Mouse (Mus musculus): ENCODE data around the gene Epha4.

Epha4 gene

GRCm38 (mm10) chr1:77512059-77512407 is 2.9 kb downstream of the Epha4 start:
- no peak for DNase-seq

- DNase-seq = no peak
Observed at GRCm38 (mm10) chr1:77511372-77512058, 3.4 kb downstream of the Epha4 start.

GRCm38 (mm10) chr1:77510623-77511022 is 4.3 kb downstream of the Epha4 start:
- no peak for DNase-seq

GRCm38 (mm10) chr1:77506856-77507200 is 8.1 kb downstream of the Epha4 start:
- DNase-seq = no peak

- DNase-seq = no peak
Observed at GRCm38 (mm10) chr1:77506038-77506855, 8.6 kb downstream of the Epha4 start.

- no peak for DNase-seq
Observed at GRCm38 (mm10) chr1:77505263-77505662, 9.6 kb downstream of the Epha4 start.

GRCm38 (mm10) chr1:77504813-77505212 is 10.1 kb downstream of the Epha4 start:
- DNase-seq = no peak

- DNase-seq = peak in 1 of 2 experiments; percentile 10
Observed at GRCm38 (mm10) chr1:77503711-77504181, 11.1 kb downstream of the Epha4 start.

GRCm38 (mm10) chr1:77502554-77503119 is 12.3 kb downstream of the Epha4 start:
- no peak for DNase-seq

GRCm38 (mm10) chr1:77501363-77501933 is 13.4 kb downstream of the Epha4 start:
- DNase-seq = no peak

GRCm38 (mm10) chr1:77497506-77497905 is 17.4 kb downstream of the Epha4 start:
- DNase-seq = no peak

- DNase-seq = no peak
Observed at GRCm38 (mm10) chr1:77496468-77497181, 18.3 kb downstream of the Epha4 start.

GRCm38 (mm10) chr1:77495790-77496158 is 19.1 kb downstream of the Epha4 start:
- no peak for DNase-seq

- DNase-seq = no peak
Observed at GRCm38 (mm10) chr1:77495030-77495789, 19.7 kb downstream of the Epha4 start.

- DNase-seq = no peak
Observed at GRCm38 (mm10) chr1:77493841-77494635, 20.9 kb downstream of the Epha4 start.

GRCm38 (mm10) chr1:77490166-77490565 is 24.7 kb downstream of the Epha4 start:
- no peak for DNase-seq

GRCm38 (mm10) chr1:77489387-77489786 is 25.5 kb downstream of the Epha4 start:
- no peak for DNase-seq

- no peak for DNase-seq
Observed at GRCm38 (mm10) chr1:77487856-77488462, 26.9 kb downstream of the Epha4 start.

- DNase-seq = no peak
Observed at GRCm38 (mm10) chr1:77484766-77485596, 29.9 kb downstream of the Epha4 start.
